Mouse (Mus musculus) left cerebral cortex, adult 11 months (tissue): ENCODE results near the gene Ndufs4.
"Not testable (repeated sequence)": the region's sequence is repeated elsewhere in the genome, so short reads cannot be mapped to it uniquely, and the experiment has no call there.

Source experiments
- DNase-seq: peaks from one replicate; pipeline ENCODE4 v3.0.0; 2022; ENCODE audit warnings: low spot score

Ndufs4 gene

GRCm38 (mm10) chr13:114343001-114343400 is 45.1 kb downstream of the Ndufs4 start:
- DNase-seq, result no peak

GRCm38 (mm10) chr13:114319835-114320389 is 68.1 kb downstream of the Ndufs4 start:
- DNase-seq, result no peak

GRCm38 (mm10) chr13:114319136-114319535 is 68.9 kb downstream of the Ndufs4 start:
- DNase-seq, result no peak

- DNase-seq, result no peak
Observed at GRCm38 (mm10) chr13:114315374-114315773, 72.7 kb downstream of the Ndufs4 start.

GRCm38 (mm10) chr13:114314953-114315352 is 73.1 kb downstream of the Ndufs4 start:
- DNase-seq, result no peak

- no peak for DNase-seq
Observed at GRCm38 (mm10) chr13:114310591-114310990, 77.5 kb downstream of the Ndufs4 start.

GRCm38 (mm10) chr13:114304684-114305083 is 83.4 kb downstream of the Ndufs4 start:
- no peak for DNase-seq

GRCm38 (mm10) chr13:114303466-114304175 is 84.4 kb downstream of the Ndufs4 start:
- no peak for DNase-seq

GRCm38 (mm10) chr13:114297761-114298160 is 90.3 kb downstream of the Ndufs4 start:
- DNase-seq, result no peak

GRCm38 (mm10) chr13:114296556-114296955 is 91.5 kb downstream of the Ndufs4 start:
- DNase-seq, result no peak

- DNase-seq, result no peak
Observed at GRCm38 (mm10) chr13:114289411-114289810, 98.6 kb downstream of the Ndufs4 start.

- no peak for DNase-seq
Observed at GRCm38 (mm10) chr13:114288511-114288910, 99.5 kb downstream of the Ndufs4 start.

- not testable (repeated sequence) for DNase-seq
Observed at GRCm38 (mm10) chr13:114278690-114279089, 109.4 kb downstream of the Ndufs4 start.

- DNase-seq, result no peak
Observed at GRCm38 (mm10) chr13:114277277-114277676, 110.8 kb downstream of the Ndufs4 start.

- DNase-seq, result no peak
Observed at GRCm38 (mm10) chr13:114271410-114272105, 116.5 kb downstream of the Ndufs4 start.

GRCm38 (mm10) chr13:114267741-114268140 is 120.3 kb downstream of the Ndufs4 start:
- DNase-seq, result no peak

- DNase-seq, result no peak
Observed at GRCm38 (mm10) chr13:114260486-114261205, 127.4 kb downstream of the Ndufs4 start.

- no peak for DNase-seq
Observed at GRCm38 (mm10) chr13:114254697-114255096, 133.4 kb downstream of the Ndufs4 start.
